Mouse (Mus musculus) C2C12 (cell line): ENCODE measurements around the gene Nfat5.

Experiments used
- CTCF ChIP-seq: IDR thresholded peaks from one replicate; pipeline ENCODE4 v1.5.1; 2011; ENCODE audit not compliant: control insufficient read depth, insufficient read depth, insufficient read length
- MAX ChIP-seq: IDR thresholded peaks from one replicate; pipeline ENCODE4 v1.6.1; 2011; ENCODE audit warnings: mild to moderate bottlenecking, control low read depth
- MYOD1 ChIP-seq: IDR thresholded peaks from one replicate; pipeline ENCODE4 v1.6.1; 2011; ENCODE audit warnings: low read depth; ENCODE audit not compliant: control insufficient read depth, insufficient read length
- USF1 ChIP-seq: IDR thresholded peaks from one replicate; pipeline ENCODE4 v1.6.1; 2011; ENCODE audit warnings: low read depth, mild to moderate bottlenecking, control low read depth, moderate library complexity

- no peak for TF ChIP-seq CTCF
- no peak for TF ChIP-seq USF1
- TF ChIP-seq MAX = no peak
- TF ChIP-seq MYOD1 = no peak
Observed at GRCm38 (mm10) chr8:107405935-107406334, 112.7 kb downstream of the Nfat5 start.
